Mouse (Mus musculus) forebrain, embryonic 11.5 days (tissue): ENCODE measurements at regions not wholly inside any gene's neighbourhood (a gene's known extent, or its start where the extent isn't known, plus 50 kb on each side); places are given as distances from the start of the nearest gene placed in this dataset. TPM values are rescaled to one million over a fixed set of nuclear protein-coding genes. Genes with fewer than 3 reads are reported as not detected.
A peak's percentile ranks its signal among the peaks of the same experiment; 100 is the strongest.
"Not testable (repeated sequence)": the region's sequence is repeated elsewhere in the genome, so short reads cannot be mapped to it uniquely, and the experiment has no call there.

ENCODE experiments used
- ATAC-seq: fragments of 200-750 bp; cut with Nextera tagmentation; replicated peaks from 2 replicates; pipeline ENCODE4 v1.8.0; 2017; ENCODE audit warnings: moderate TSS enrichment; ENCODE audit not compliant: low FRiP score
- DNase-seq: peaks from one replicate; pipeline ENCODE4 v3.0.0-alpha.2; 2017; ENCODE audit warnings: low spot score
- H3K27ac ChIP-seq: fragments of 300-500 bp; sonication (generic); 2 replicates; pipeline ENCODE4 v1.5.1; 2014; ENCODE audit warnings: low read depth, low read length
- H3K27me3 ChIP-seq: fragments of 300-500 bp; sonication (generic); 2 replicates; pipeline ENCODE4 v1.6.1; 2014; ENCODE audit warnings: mild to moderate bottlenecking, low read length, mixed read lengths; ENCODE audit not compliant: control insufficient read depth, insufficient read depth
- H3K36me3 ChIP-seq: fragments of 300-500 bp; sonication (generic); 2 replicates; pipeline ENCODE4 v1.6.1; 2014; ENCODE audit warnings: mild to moderate bottlenecking, low read length, moderate library complexity, mixed read lengths; ENCODE audit not compliant: control insufficient read depth, insufficient read depth
- H3K4me1 ChIP-seq: fragments of 300-500 bp; sonication (generic); replicated peaks from 2 replicates; pipeline ENCODE4 v1.6.1; 2014; ENCODE audit warnings: low read length, mixed read lengths; ENCODE audit not compliant: control insufficient read depth, insufficient read depth
- H3K4me2 ChIP-seq: fragments of 300-500 bp; sonication (generic); 2 replicates; pipeline ENCODE4 v1.6.1; 2014; ENCODE audit warnings: low read depth, mild to moderate bottlenecking, low read length, moderate library complexity, mixed read lengths; ENCODE audit not compliant: severe bottlenecking
- H3K4me3 ChIP-seq: fragments of 300-500 bp; sonication (generic); 2 replicates; pipeline ENCODE4 v1.5.1; 2014; ENCODE audit warnings: low read depth, low read length
- H3K9ac ChIP-seq: fragments of 300-500 bp; sonication (generic); 2 replicates; pipeline ENCODE4 v1.6.1; 2014; ENCODE audit warnings: low read length
- H3K9me3 ChIP-seq: fragments of 300-500 bp; sonication (generic); 2 replicates; pipeline ENCODE4 v1.6.1; 2016; ENCODE audit warnings: low read length, mixed read lengths; ENCODE audit not compliant: control insufficient read depth
- WGBS: fragments of 180-500 bp; shearing (Covaris S2); extraction: QIAGEN DNeasy Blood & Tissue Kit; methylation state at CpG from one replicate; pipeline ENCODE4 v1.1.7; 2014; 5-methylcytosine and 5-hydroxymethylcytosine counted together
- microRNA-seq: library from miRNA; unstranded; fragments of <30 nt; microRNA quantifications from one replicate; pipeline ENCODE4, GENCODE M21; 2016; ENCODE audit not compliant: insufficient number of aligned reads

DNA sequence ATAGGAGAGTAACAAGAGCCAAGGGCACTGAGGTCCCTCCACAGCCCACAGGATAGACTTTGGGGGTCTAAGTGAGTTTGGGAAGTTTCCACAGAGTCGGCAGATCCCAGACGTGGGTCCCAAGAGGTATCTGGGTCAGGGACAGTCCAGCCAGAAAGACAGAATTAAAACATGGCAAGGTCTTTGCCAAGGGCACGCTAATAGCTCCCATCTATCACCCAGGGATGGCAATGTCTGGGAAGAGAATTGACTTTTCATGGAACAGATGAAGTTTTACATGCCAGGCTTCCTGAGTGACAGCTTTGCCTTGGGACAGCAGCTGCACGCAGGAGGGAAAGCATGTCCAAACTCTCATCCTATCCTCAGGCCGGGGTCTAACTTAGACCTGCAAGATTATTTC is 563.5 kb downstream of the Gm10330 start:
- not testable (repeated sequence) for H3K9ac ChIP-seq, H3K27ac ChIP-seq, H3K4me2 ChIP-seq, H3K4me1 ChIP-seq, H3K9me3 ChIP-seq, H3K36me3 ChIP-seq, H3K27me3 ChIP-seq, ATAC-seq, H3K4me3 ChIP-seq, DNase-seq
- WGBS = 80% methylated on average over 1 of the region's 5 CpGs

DNA sequence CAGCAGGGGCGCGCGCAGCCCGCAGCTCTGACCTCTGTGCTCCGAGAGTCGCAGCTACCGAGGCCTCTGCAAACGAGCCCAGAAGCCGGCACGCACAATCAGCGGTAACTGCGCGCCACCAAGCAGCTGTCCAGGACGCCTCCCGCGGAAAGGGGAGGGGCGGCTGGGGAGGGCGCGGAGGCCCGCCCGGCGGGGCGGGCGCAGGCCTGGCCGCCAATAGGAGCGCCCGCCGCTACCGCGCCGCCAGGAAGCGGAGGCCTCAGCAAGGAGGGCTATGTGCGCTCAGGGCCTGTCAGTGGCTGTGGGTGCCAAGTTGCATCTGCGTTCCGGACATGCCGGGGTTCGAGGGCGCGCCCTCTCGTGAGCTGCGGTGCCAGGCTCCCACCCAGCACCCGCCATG is 590.5 kb downstream of the Gm10330 start:
- H3K4me1 ChIP-seq, H3K27ac ChIP-seq, H3K27me3 ChIP-seq, H3K36me3 ChIP-seq, H3K9me3 ChIP-seq: not testable (repeated sequence)
- peak overlapping the region; percentile 32; the same call in 1 of the 2 replicates for H3K9ac ChIP-seq
- H3K4me3 ChIP-seq = peak overlapping the region; percentile 33
- DNase-seq (peak; percentile 77), ATAC-seq (peak; percentile 83)
- H3K4me2 ChIP-seq = peak overlapping the region; percentile 34; the same call in 1 of the 2 replicates
- WGBS = 6% methylated on average over 22 of the region's 42 CpGs

- H3K4me1 ChIP-seq, H3K27ac ChIP-seq, H3K27me3 ChIP-seq, H3K36me3 ChIP-seq, H3K9me3 ChIP-seq, ATAC-seq: not testable (repeated sequence)
- peak overlapping the region; percentile 33 for H3K4me3 ChIP-seq
- DNase-seq = peak; percentile 47
- H3K9ac ChIP-seq = peak overlapping the region; percentile 32; the same call in 1 of the 2 replicates
- peak overlapping the region; percentile 34; the same call in 1 of the 2 replicates for H3K4me2 ChIP-seq
- WGBS = 2% methylated on average over 38 of the region's 50 CpGs
Observed at GRCm38 (mm10) chr12:23189110-23189509, 591.0 kb downstream of the Gm10330 start.

Small RNAs in the stretch of these regions (microRNA-seq; reads per million reads assigned to microRNA genes)
- not detected for gene Gm26140
